Mouse (Mus musculus) embryonic fibroblast, embryonic 13.5 days (primary cell): Measurements from ENCODE around the gene Nfix. TPM values are rescaled to one million over a fixed set of nuclear protein-coding genes. Genes with fewer than 3 reads are reported as not detected.
"Not testable (repeated sequence)": the region's sequence is repeated elsewhere in the genome, so short reads cannot be mapped to it uniquely, and the experiment has no call there.

Source experiments
- H3K27ac ChIP-seq: 2 replicates; pipeline ENCODE4 v1.5.1; 2012; ENCODE audit warnings: low read length, control low read depth, inconsistent platforms; ENCODE audit not compliant: insufficient read depth
- H3K4me1 ChIP-seq: 2 replicates; pipeline ENCODE4 v1.6.1; 2011; ENCODE audit warnings: low read length; ENCODE audit not compliant: control insufficient read depth, insufficient read depth
- H3K4me3 ChIP-seq: 2 replicates; pipeline ENCODE4 v1.5.1; 2011; ENCODE audit warnings: mild to moderate bottlenecking, control low read depth, low read length; ENCODE audit not compliant: insufficient read depth
- CTCF ChIP-seq: IDR thresholded peaks from 2 replicates; pipeline ENCODE4 v1.5.1; 2011; ENCODE audit warnings: mild to moderate bottlenecking, control low read depth, low read length, moderate library complexity, borderline replicate concordance; ENCODE audit not compliant: insufficient read depth
- POLR2A ChIP-seq: IDR thresholded peaks from 2 replicates; pipeline ENCODE4 v1.6.1; 2011; ENCODE audit warnings: low read depth, mild to moderate bottlenecking, control low read depth, low read length, moderate library complexity
- polyA plus RNA-seq: library from polyadenylated mRNA; stranded (reverse); fragments of >200 nt; gene quantifications from 2 replicates; pipeline ENCODE4 v1.2.4, GENCODE M21; 2011; ENCODE audit warnings: low read depth; ENCODE audit not compliant: missing spikeins, insufficient read length

Gene Nfix
- polyA plus RNA-seq, 1 experiment = 236 TPM

GRCm38 (mm10) chr8:84681476-84681875, 118.7 kb downstream of the Nfix start:
- H3K4me3 ChIP-seq = no peak overlapping the region
- TF ChIP-seq CTCF = no peak
- TF ChIP-seq POLR2A = no peak
- H3K4me1 ChIP-seq = peaks cover 8% of the 10 kb centered on the region; the same call in 1 of the 2 replicates
- no peak overlapping the region for H3K27ac ChIP-seq

- TF ChIP-seq CTCF (no peak), POLR2A (no peak)
- Histone ChIP-seq H3K4me1 (no peaks in the 10 kb centered on the region), H3K4me3 (no peak overlapping the region), H3K27ac (no peak overlapping the region)
These were observed 122.8 kb downstream of the Nfix start for GRCm38 (mm10) chr8:84677305-84677704.

- H3K27ac ChIP-seq, H3K4me1 ChIP-seq, H3K4me3 ChIP-seq: not testable (repeated sequence)
These were observed 129.7 kb downstream of the Nfix start for GRCm38 (mm10) chr8:84670295-84671006.

- no peaks in the 10 kb centered on the region for H3K4me1 ChIP-seq
- no peak overlapping the region for H3K27ac ChIP-seq
- H3K4me3 ChIP-seq = no peak overlapping the region
- TF ChIP-seq POLR2A = no peak
- TF ChIP-seq CTCF = no peak
These were observed 131.2 kb downstream of the Nfix start for GRCm38 (mm10) chr8:84668731-84669485.

- TF ChIP-seq POLR2A (no peak), CTCF (no peak)
- Histone ChIP-seq H3K4me1 (no peaks in the 10 kb centered on the region), H3K27ac (no peak overlapping the region), H3K4me3 (no peak overlapping the region)
These were observed 132.1 kb downstream of the Nfix start for GRCm38 (mm10) chr8:84668081-84668480.

GRCm38 (mm10) chr8:84665385-84665893, 134.7 kb downstream of the Nfix start:
- peak overlapping the region; percentile 82 for H3K27ac ChIP-seq
- no peaks in the 10 kb centered on the region for H3K4me1 ChIP-seq
- H3K4me3 ChIP-seq = peak overlapping the region; percentile 71
- no peak for TF ChIP-seq CTCF
- no peak for TF ChIP-seq POLR2A

GRCm38 (mm10) chr8:84664566-84665384, 135.4 kb downstream of the Nfix start:
- Histone ChIP-seq H3K4me3 (peak overlapping the region; percentile 71), H3K27ac (peak overlapping the region; percentile 82), H3K4me1 (no peaks in the 10 kb centered on the region)
- TF ChIP-seq POLR2A = peak; percentile 60
- no peak for TF ChIP-seq CTCF

- H3K27ac ChIP-seq = peak overlapping the region; percentile 82
- H3K4me3 ChIP-seq = peak overlapping the region; percentile 71
- TF ChIP-seq CTCF (no peak), POLR2A (peak; percentile 99)
- H3K4me1 ChIP-seq = no peaks in the 10 kb centered on the region
These were observed 136.4 kb downstream of the Nfix start for GRCm38 (mm10) chr8:84663483-84664327.

- TF ChIP-seq POLR2A (peak; percentile 100), CTCF (no peak)
- Histone ChIP-seq H3K27ac (peak within 1 kb of the TSS; percentile 85), H3K4me3 (peak within 1 kb of the TSS; percentile 69), H3K4me1 (no peaks in the 10 kb centered on the region)
These were observed 137.5 kb downstream of the Nfix start, which contains the start of gene Ier2 for GRCm38 (mm10) chr8:84662581-84663065. Ier2 (minus strand) TSS chr8:84662852.
